Mouse (Mus musculus): ENCODE data around the gene Agap3. TPM values are rescaled to one million over a fixed set of nuclear protein-coding genes. Genes with fewer than 3 reads are reported as not detected.
A peak's percentile ranks its signal among the peaks of the same experiment; 100 is the strongest.

The Agap3 gene
- polyA plus RNA-seq, 1 experiment from 2014 or later = 10.3 TPM

- H3K9ac ChIP-seq = no peak overlapping the region
- H3K4me2 ChIP-seq = peak overlapping the region; percentile 56
Measured at GRCm38 (mm10) chr5:24525360-24526189, 73.6 kb downstream of the Agap3 start.

GRCm38 (mm10) chr5:24526190-24526888 is 74.4 kb downstream of the Agap3 start:
- ATAC-seq (ENCODE audit: low read depth) (no peak), DNase-seq (no peak)
- H3K36me3 ChIP-seq = no peaks in the 10 kb centered on the region
- no peaks in the 10 kb centered on the region for H3K9me3 ChIP-seq (replicated peaks)
- H3K4me1 ChIP-seq (replicated peaks) = peaks cover 8% of the 10 kb centered on the region
- no peak overlapping the region for H3K27ac ChIP-seq
- H3K27me3 ChIP-seq = peaks cover 99% of the 10 kb centered on the region
- peak overlapping the region; percentile 56 for H3K4me2 ChIP-seq
- WGBS (ENCODE audit: insufficient replicate concordance) = 1% methylated on average over 52 of the region's 109 CpGs
- no peak overlapping the region for H3K9ac ChIP-seq
- H3K4me3 ChIP-seq (replicated peaks) = peak overlapping the region; percentile 40

More at GRCm38 (mm10) chr5:24525360-24526189, 73.6 kb downstream of the Agap3 start:
- Histone ChIP-seq H3K36me3 (no peaks in the 10 kb centered on the region), H3K9me3 (replicated peaks) (no peaks in the 10 kb centered on the region), H3K4me1 (replicated peaks) (peaks cover 8% of the 10 kb centered on the region), H3K27me3 (peaks cover 94% of the 10 kb centered on the region), H3K4me3 (replicated peaks) (peak overlapping the region; percentile 40; the same call in 1 of the 2 replicates), H3K27ac (no peak overlapping the region)
- no peak for DNase-seq
- WGBS (ENCODE audit: insufficient replicate concordance) = 6% methylated on average over 34 of the region's 34 CpGs
- ATAC-seq (ENCODE audit: low read depth) = no peak

- Histone ChIP-seq H3K9me3 (replicated peaks) (no peaks in the 10 kb centered on the region), H3K9ac (no peak within 1 kb of the TSS), H3K36me3 (no peaks in the 10 kb centered on the region), H3K4me3 (replicated peaks) (peak within 1 kb of the TSS; percentile 40), H3K4me2 (peak within 1 kb of the TSS; percentile 56), H3K27me3 (peaks cover 99% of the 10 kb centered on the region), H3K4me1 (replicated peaks) (peaks cover 8% of the 10 kb centered on the region), H3K27ac (no peak within 1 kb of the TSS)
- DNase-seq (no peak), ATAC-seq (ENCODE audit: low read depth) (no peak)
- WGBS (ENCODE audit: insufficient replicate concordance) = 2% methylated on average over 29 of the region's 49 CpGs
Measured at GRCm38 (mm10) chr5:24526889-24527230, 74.9 kb downstream of the Agap3 start, which contains the start of gene Gbx1. Gbx1 (minus strand) TSS chr5:24527202.

- H3K4me1 ChIP-seq (replicated peaks) = peaks cover 8% of the 10 kb centered on the region
- no peaks in the 10 kb centered on the region for H3K36me3 ChIP-seq
- H3K27ac ChIP-seq = no peak overlapping the region
- no peaks in the 10 kb centered on the region for H3K9me3 ChIP-seq (replicated peaks)
- H3K4me2 ChIP-seq = no peak overlapping the region
- ATAC-seq (ENCODE audit: low read depth) = no peak
- peaks cover 98% of the 10 kb centered on the region for H3K27me3 ChIP-seq
- H3K4me3 ChIP-seq (replicated peaks) = no peak overlapping the region
- DNase-seq = no peak
- 18% methylated on average over 6 of the region's 6 CpGs for WGBS (ENCODE audit: insufficient replicate concordance)
- no peak overlapping the region for H3K9ac ChIP-seq
Measured at GRCm38 (mm10) chr5:24527780-24528179, 75.8 kb downstream of the Agap3 start.

GRCm38 (mm10) chr5:24530042-24530689 is 78.2 kb downstream of the Agap3 start:
- DNase-seq = peak; percentile 74
- Histone ChIP-seq H3K36me3 (no peaks in the 10 kb centered on the region), H3K9me3 (replicated peaks) (no peaks in the 10 kb centered on the region), H3K4me2 (no peak overlapping the region), H3K4me3 (replicated peaks) (no peak overlapping the region), H3K27me3 (peaks cover 84% of the 10 kb centered on the region), H3K4me1 (replicated peaks) (peaks cover 8% of the 10 kb centered on the region), H3K9ac (no peak overlapping the region), H3K27ac (no peak overlapping the region)
- ATAC-seq (ENCODE audit: low read depth) = peak; percentile 55
- WGBS (ENCODE audit: insufficient replicate concordance) = 14% methylated on average over 24 of the region's 24 CpGs

- peaks cover 68% of the 10 kb centered on the region for H3K27me3 ChIP-seq
- WGBS (ENCODE audit: insufficient replicate concordance) = 46% methylated on average over 11 of the region's 11 CpGs
- no peak overlapping the region for H3K27ac ChIP-seq
Measured at GRCm38 (mm10) chr5:24533391-24533790, 81.4 kb downstream of the Agap3 start.

GRCm38 (mm10) chr5:24534292-24534691 is 82.3 kb downstream of the Agap3 start:
- Histone ChIP-seq H3K36me3 (no peaks in the 10 kb centered on the region), H3K27me3 (peaks cover 62% of the 10 kb centered on the region), H3K9me3 (replicated peaks) (no peaks in the 10 kb centered on the region), H3K4me3 (replicated peaks) (no peak overlapping the region), H3K4me1 (replicated peaks) (no peaks in the 10 kb centered on the region; the same call in 1 of the 2 replicates), H3K4me2 (no peak overlapping the region), H3K9ac (no peak overlapping the region), H3K27ac (no peak overlapping the region)
- WGBS (ENCODE audit: insufficient replicate concordance) = 34% methylated on average over 5 of the region's 5 CpGs
- ATAC-seq (ENCODE audit: low read depth) (no peak), DNase-seq (no peak)

More at GRCm38 (mm10) chr5:24533391-24533790, 81.4 kb downstream of the Agap3 start:
- no peaks in the 10 kb centered on the region for H3K9me3 ChIP-seq (replicated peaks)
- ATAC-seq (ENCODE audit: low read depth) = no peak
- H3K9ac ChIP-seq = no peak overlapping the region
- H3K4me3 ChIP-seq (replicated peaks) = no peak overlapping the region
- H3K4me2 ChIP-seq = no peak overlapping the region
- no peaks in the 10 kb centered on the region for H3K36me3 ChIP-seq
- no peak for DNase-seq
- no peaks in the 10 kb centered on the region; the same call in 1 of the 2 replicates for H3K4me1 ChIP-seq (replicated peaks)

GRCm38 (mm10) chr5:24535731-24536130 is 83.8 kb downstream of the Agap3 start:
- Histone ChIP-seq H3K9ac (no peak overlapping the region), H3K4me2 (no peak overlapping the region), H3K27me3 (peaks cover 54% of the 10 kb centered on the region), H3K4me1 (replicated peaks) (peaks cover 4% of the 10 kb centered on the region; the same call in 1 of the 2 replicates), H3K9me3 (replicated peaks) (no peaks in the 10 kb centered on the region), H3K4me3 (replicated peaks) (no peak overlapping the region), H3K27ac (no peak overlapping the region), H3K36me3 (no peaks in the 10 kb centered on the region)
- 58% methylated on average over 3 of the region's 3 CpGs for WGBS (ENCODE audit: insufficient replicate concordance)
- no peak for DNase-seq
- no peak for ATAC-seq (ENCODE audit: low read depth)

GRCm38 (mm10) chr5:24536511-24536910 is 84.5 kb downstream of the Agap3 start:
- WGBS (ENCODE audit: insufficient replicate concordance) = 70% methylated on average over 5 of the region's 5 CpGs

GRCm38 (mm10) chr5:24537618-24538017 is 85.6 kb downstream of the Agap3 start:
- no peak overlapping the region for H3K9ac ChIP-seq
- H3K27me3 ChIP-seq = peaks cover 36% of the 10 kb centered on the region
- DNase-seq (no peak), ATAC-seq (ENCODE audit: low read depth) (no peak)
- H3K36me3 ChIP-seq = no peaks in the 10 kb centered on the region
- no peak overlapping the region for H3K4me3 ChIP-seq (replicated peaks)
- H3K9me3 ChIP-seq (replicated peaks) = no peaks in the 10 kb centered on the region
- H3K4me2 ChIP-seq = no peak overlapping the region
- H3K4me1 ChIP-seq (replicated peaks) = peaks cover 11% of the 10 kb centered on the region
- WGBS (ENCODE audit: insufficient replicate concordance) = 58% methylated on average over 16 of the region's 16 CpGs
- no peak overlapping the region for H3K27ac ChIP-seq

More at GRCm38 (mm10) chr5:24536511-24536910, 84.5 kb downstream of the Agap3 start:
- DNase-seq (no peak), ATAC-seq (ENCODE audit: low read depth) (no peak)
- Histone ChIP-seq H3K9ac (no peak overlapping the region), H3K4me3 (replicated peaks) (no peak overlapping the region), H3K4me2 (no peak overlapping the region), H3K9me3 (replicated peaks) (no peaks in the 10 kb centered on the region), H3K27ac (no peak overlapping the region), H3K4me1 (replicated peaks) (peaks cover 11% of the 10 kb centered on the region), H3K27me3 (peaks cover 46% of the 10 kb centered on the region), H3K36me3 (no peaks in the 10 kb centered on the region)

Data from liver, embryonic 13.5 days (tissue).